Mouse (Mus musculus) MEL (cell line): Measurements from ENCODE around the gene Slc25a23. TPM values are rescaled to one million over a fixed set of nuclear protein-coding genes. Genes with fewer than 3 reads are reported as not detected.

Source experiments
- DNase-seq: peaks from one replicate; pipeline ENCODE4 v3.0.0; 2011; ENCODE audit warnings: low read depth, low spot score
- H3K27ac ChIP-seq: 2 replicates; pipeline ENCODE4 v1.5.1; 2012; ENCODE audit warnings: low read depth, mild to moderate bottlenecking, control low read depth, low read length, moderate library complexity; ENCODE audit not compliant: control insufficient read depth
- H3K27me3 ChIP-seq, 2 experiments: fragments of 150-350 bp in 1 of 2; sonication (generic) in 1 of 2; 2 replicates each; pipeline ENCODE4 v1.6.1; 2012; ENCODE audit warnings: low read length in 2 of 2, mild to moderate bottlenecking in 2 of 2, improper control_type of control experiment in 1 of 2, moderate library complexity in 1 of 2; ENCODE audit not compliant: insufficient read depth in 2 of 2, control insufficient read depth in 1 of 2
- H3K36me3 ChIP-seq, 2 experiments: 2 replicates each; pipeline ENCODE4 v1.6.1; 2012 to 2014; ENCODE audit warnings: low read length in 2 of 2, improper control_type of control experiment in 1 of 2, inconsistent platforms in 1 of 2, mild to moderate bottlenecking in 1 of 2; ENCODE audit not compliant: insufficient read depth in 2 of 2, control insufficient read depth in 1 of 2
- H3K4me1 ChIP-seq, 2 experiments: fragments of 150-350 bp in 1 of 2; sonication (generic) in 1 of 2; 2 replicates each; pipeline ENCODE4 v1.6.1; 2012; ENCODE audit warnings: low read length in 2 of 2, improper control_type of control experiment in 1 of 2, mild to moderate bottlenecking in 1 of 2; ENCODE audit not compliant: insufficient read depth in 2 of 2, control insufficient read depth in 1 of 2
- H3K4me3 ChIP-seq, 2 experiments: fragments of 150-350 bp in 1 of 2; sonication (generic) in 1 of 2; 2 replicates each; pipeline ENCODE4 v1.5.1; 2012; ENCODE audit warnings: low read depth in 2 of 2, low read length in 2 of 2, mild to moderate bottlenecking in 2 of 2, moderate library complexity in 2 of 2, control low read depth in 1 of 2, improper control_type of control experiment in 1 of 2; ENCODE audit not compliant: control insufficient read depth in 1 of 2, insufficient read depth in 1 of 2
- H3K79me2 ChIP-seq: 2 replicates; pipeline ENCODE4 v1.6.1; 2012; ENCODE audit warnings: mild to moderate bottlenecking, low read length, moderate library complexity; ENCODE audit not compliant: control insufficient read depth, poor library complexity, insufficient read depth
- H3K9ac ChIP-seq: 2 replicates; pipeline ENCODE4 v1.6.1; 2012; ENCODE audit warnings: low read depth, mild to moderate bottlenecking, control low read depth, low read length, moderate library complexity; ENCODE audit not compliant: control insufficient read depth, poor library complexity, severe bottlenecking
- H3K9me3 ChIP-seq: fragments of 150-350 bp; sonication (generic); replicated peaks from 2 replicates; pipeline ENCODE4 v1.6.1; 2012; ENCODE audit warnings: mild to moderate bottlenecking, low read length, improper control_type of control experiment, moderate library complexity; ENCODE audit not compliant: insufficient read depth
- BHLHE40 ChIP-seq: IDR thresholded peaks from 2 replicates; pipeline ENCODE4 v1.6.1; 2012; ENCODE audit warnings: low read depth, mild to moderate bottlenecking, inconsistent platforms, low read length, improper control_type of control experiment, borderline replicate concordance
- CHD2 ChIP-seq: IDR thresholded peaks from 2 replicates; pipeline ENCODE4 v1.6.1; 2011; ENCODE audit warnings: low read length, improper control_type of control experiment
- E2F4 ChIP-seq: IDR thresholded peaks from 2 replicates; pipeline ENCODE4 v1.6.1; 2011; ENCODE audit warnings: low read depth, low read length, improper control_type of control experiment, borderline replicate concordance
- ELF1 ChIP-seq: IDR thresholded peaks from 2 replicates; pipeline ENCODE4 v1.6.1; 2014; ENCODE audit warnings: low read depth, mild to moderate bottlenecking, inconsistent platforms, low read length, improper control_type of control experiment, moderate library complexity
- EP300 ChIP-seq, 2 experiments: IDR thresholded peaks; 2 replicates each; pipeline ENCODE4 v1.6.1; 2011; ENCODE audit warnings: improper control_type of control experiment in 2 of 2, low read length in 2 of 2, low read depth in 1 of 2, mild to moderate bottlenecking in 1 of 2
- ETS1 ChIP-seq: IDR thresholded peaks from 2 replicates; pipeline ENCODE4 v1.6.1; 2012; ENCODE audit warnings: low read depth, mild to moderate bottlenecking, inconsistent platforms, low read length, improper control_type of control experiment, moderate library complexity
- GABPA ChIP-seq: IDR thresholded peaks from 2 replicates; pipeline ENCODE4 v1.6.1; 2012; ENCODE audit warnings: low read depth, mild to moderate bottlenecking, inconsistent platforms, low read length, improper control_type of control experiment, moderate library complexity
- GATA1 ChIP-seq: IDR thresholded peaks from 2 replicates; pipeline ENCODE4 v1.6.1; 2011; ENCODE audit warnings: low read depth, low read length, improper control_type of control experiment
- JUND ChIP-seq: IDR thresholded peaks from 2 replicates; pipeline ENCODE4 v1.6.1; 2011; ENCODE audit warnings: low read depth, mild to moderate bottlenecking, improper control_type of control experiment, low read length
- MAX ChIP-seq: IDR thresholded peaks from 2 replicates; pipeline ENCODE4 v1.6.1; 2011; ENCODE audit warnings: low read length, improper control_type of control experiment
- MAZ ChIP-seq: IDR thresholded peaks from 2 replicates; pipeline ENCODE4 v1.6.1; 2012; ENCODE audit warnings: low read depth, mild to moderate bottlenecking, inconsistent platforms, low read length, improper control_type of control experiment
- MEF2A ChIP-seq: IDR thresholded peaks from 2 replicates; pipeline ENCODE4 v1.6.1; 2014; ENCODE audit warnings: low read depth, mild to moderate bottlenecking, inconsistent platforms, low read length, improper control_type of control experiment; ENCODE audit not compliant: poor library complexity, insufficient replicate concordance, severe bottlenecking; ENCODE audit errors: extremely low read depth
- MYB ChIP-seq: IDR thresholded peaks from 2 replicates; pipeline ENCODE4 v1.6.1; 2011; ENCODE audit warnings: mild to moderate bottlenecking, low read depth, low read length, improper control_type of control experiment
- NELFE ChIP-seq: IDR thresholded peaks from 2 replicates; pipeline ENCODE4 v1.6.1; 2011; ENCODE audit warnings: low read depth, low read length, improper control_type of control experiment
- POLR2A ChIP-seq, 2 experiments: IDR thresholded peaks; 2 replicates each; pipeline ENCODE4 v1.6.1; 2011 to 2012; ENCODE audit warnings: low read length in 2 of 2, mild to moderate bottlenecking in 2 of 2, control low read depth in 1 of 2, improper control_type of control experiment in 1 of 2, low read depth in 1 of 2, moderate library complexity in 1 of 2; ENCODE audit not compliant: control insufficient read depth in 1 of 2, insufficient read depth in 1 of 2, poor library complexity in 1 of 2
- POLR2AphosphoS2 ChIP-seq: IDR thresholded peaks from 2 replicates; pipeline ENCODE4 v1.6.1; 2011; ENCODE audit warnings: low read length, improper control_type of control experiment
- RAD21 ChIP-seq: IDR thresholded peaks from 2 replicates; pipeline ENCODE4 v1.6.1; 2011; ENCODE audit warnings: mild to moderate bottlenecking, low read depth, low read length, improper control_type of control experiment
- RCOR1 ChIP-seq: IDR thresholded peaks from 2 replicates; pipeline ENCODE4 v1.6.1; 2012; ENCODE audit warnings: low read depth, mild to moderate bottlenecking, inconsistent platforms, low read length, improper control_type of control experiment
- TAL1 ChIP-seq: IDR thresholded peaks from 2 replicates; pipeline ENCODE4 v1.6.1; 2012; ENCODE audit warnings: mild to moderate bottlenecking, inconsistent platforms, low read length, moderate library complexity, mixed read lengths
- TCF12 ChIP-seq: IDR thresholded peaks from 2 replicates; pipeline ENCODE4 v1.6.1; 2014; ENCODE audit warnings: low read depth, mild to moderate bottlenecking, inconsistent platforms, low read length, improper control_type of control experiment, moderate library complexity
- UBTF ChIP-seq: IDR thresholded peaks from 2 replicates; pipeline ENCODE4 v1.6.1; 2012; ENCODE audit warnings: low read depth, mild to moderate bottlenecking, inconsistent platforms, low read length, improper control_type of control experiment, moderate library complexity, borderline replicate concordance; ENCODE audit not compliant: insufficient read depth
- USF1 ChIP-seq: IDR thresholded peaks from 2 replicates; pipeline ENCODE4 v1.6.1; 2014; ENCODE audit warnings: low read depth, mild to moderate bottlenecking, inconsistent platforms, low read length, improper control_type of control experiment, moderate library complexity
- USF2 ChIP-seq, 2 experiments: IDR thresholded peaks; 2 replicates each; pipeline ENCODE4 v1.6.1; 2011 to 2012; ENCODE audit warnings: improper control_type of control experiment in 2 of 2, low read length in 2 of 2, borderline replicate concordance in 1 of 2, inconsistent platforms in 1 of 2, low read depth in 1 of 2, mild to moderate bottlenecking in 1 of 2; ENCODE audit not compliant: insufficient read depth in 1 of 2
- ZC3H11A ChIP-seq: IDR thresholded peaks from 2 replicates; pipeline ENCODE4 v1.6.1; 2012; ENCODE audit warnings: low read depth, mild to moderate bottlenecking, inconsistent platforms, low read length, improper control_type of control experiment
- ZKSCAN1 ChIP-seq: IDR thresholded peaks from 2 replicates; pipeline ENCODE4 v1.6.1; 2012; ENCODE audit warnings: low read depth, mild to moderate bottlenecking, inconsistent platforms, low read length, improper control_type of control experiment, moderate library complexity
- ZMIZ1 ChIP-seq: IDR thresholded peaks from 2 replicates; pipeline ENCODE4 v1.6.1; 2012; ENCODE audit warnings: low read depth, mild to moderate bottlenecking, inconsistent platforms, low read length, improper control_type of control experiment, moderate library complexity
- polyA plus RNA-seq, 2 experiments: library from polyadenylated mRNA; stranded (reverse) in 1 of 2; unstranded in 1 of 2; fragments of >175 nt in 1 of 2; fragments of >200 nt in 1 of 2; gene quantifications; 2 replicates each; pipeline versions ENCODE4 v1.2.1 to v1.2.4; 2012; ENCODE audit warnings: low replicate concordance in 2 of 2, low read depth in 1 of 2; ENCODE audit not compliant: insufficient read length in 2 of 2, insufficient read depth in 1 of 2, missing spikeins in 1 of 2
- total RNA-seq: library from RNA; depleted of rRNA; stranded (reverse); fragments of 300-350 nt; gene quantifications from 2 replicates; pipeline ENCODE4 v1.2.3, GENCODE M21; 2012

Gene Slc25a23
- total and polyA plus RNA-seq, 3 experiments, result 4.9 to 60.8 TPM; not detected in 1

DNA sequence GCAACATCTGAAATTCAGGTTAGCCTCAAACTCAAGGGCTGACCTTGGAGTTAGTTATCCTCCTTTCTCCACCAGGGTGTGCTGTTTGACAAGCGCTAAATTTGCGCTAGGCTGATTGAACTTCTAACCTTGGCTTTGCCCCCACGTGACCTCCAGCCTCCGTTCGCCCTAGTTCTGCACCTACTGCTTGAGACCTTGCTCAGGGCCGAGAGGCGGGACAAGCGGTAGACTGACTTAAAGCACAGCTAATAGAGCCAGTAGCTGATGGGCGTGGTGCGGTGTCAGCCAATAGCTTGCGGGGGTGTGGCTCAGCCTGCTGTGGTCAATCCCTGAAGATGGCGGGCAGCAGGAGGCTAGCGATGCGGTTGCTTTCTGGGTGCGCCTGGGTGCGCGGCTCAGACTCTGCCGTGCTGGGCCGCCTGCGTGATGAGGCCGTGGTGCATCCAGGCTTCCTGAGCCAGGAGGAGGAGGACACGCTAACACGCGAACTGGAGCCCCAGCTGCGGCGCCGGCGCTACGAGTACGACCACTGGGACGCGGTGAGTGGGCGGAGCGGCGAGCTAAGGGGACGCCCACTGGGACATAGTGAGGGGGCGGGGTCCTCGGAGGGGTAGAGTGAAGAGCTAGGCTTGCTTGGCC, 62.5 kb downstream of the Slc25a23 start, which contains the start of gene Alkbh7 (continued):
- TF ChIP-seq RAD21 (peak; percentile 89), MEF2A (no peak), ZC3H11A (peak; percentile 72), ELF1 (no peak), NELFE (peak; percentile 51; the same call in 1 of the 2 replicates), USF2 (IDR thresholded peaks at IDR 0.05; ENCODE audit: borderline replicate concordance in 1 of 2, insufficient read depth in 1 of 2, low read depth in 1 of 2, low read length in 2 of 2) (peak; percentile 81 to 95), USF1 (peak; percentile 100), MAZ (peak; percentile 51; the same call in 1 of the 2 replicates), GABPA (no peak), BHLHE40 (peak; percentile 72; the same call in 1 of the 2 replicates), POLR2AphosphoS2 (peak; percentile 96)

DNA sequence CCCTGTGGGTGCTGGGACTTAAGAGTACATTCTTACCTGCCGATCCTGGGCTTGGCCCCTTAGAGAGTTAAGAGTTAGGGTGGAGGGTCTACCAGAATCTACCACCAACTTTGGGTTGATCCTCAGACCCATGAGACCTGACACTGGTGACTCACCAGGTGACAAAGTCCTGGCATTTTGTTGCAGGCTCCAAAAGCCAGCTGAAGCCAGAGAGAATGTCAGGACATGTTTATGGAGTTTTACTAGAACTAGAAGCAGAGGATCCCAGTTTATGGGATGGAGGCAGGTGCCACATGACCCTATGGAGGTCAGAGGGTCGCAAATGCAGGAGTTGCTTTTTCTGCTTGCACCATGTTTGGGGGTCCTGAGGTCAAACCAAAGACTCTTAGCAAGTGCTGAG, 63.2 kb downstream of the Slc25a23 start:
- no peaks in the 10 kb centered on the region for H3K27me3 ChIP-seq
- no peaks in the 10 kb centered on the region for H3K9me3 ChIP-seq
- H3K4me3 ChIP-seq, result no peak overlapping the region
- no peak for DNase-seq
- peak overlapping the region; percentile 2; the same call in 1 of the 2 replicates for H3K27ac ChIP-seq
- peaks cover 5% of the 10 kb centered on the region for H3K79me2 ChIP-seq
- peaks cover 2 to 3% of the 10 kb centered on the region in 2 experiments; a peak in 3 of 4 replicates for H3K36me3 ChIP-seq
- peaks cover 0 to 11% of the 10 kb centered on the region in 2 experiments; a peak in 2 of 4 replicates for H3K4me1 ChIP-seq
- peak overlapping the region; percentile 30 for H3K9ac ChIP-seq
- TF ChIP-seq USF1, result no peak
- no peak for TF ChIP-seq TCF12
- no peak for TF ChIP-seq BHLHE40
- no peak for TF ChIP-seq UBTF
- TF ChIP-seq GATA1, result no peak
- TF ChIP-seq MYB, result no peak
- TF ChIP-seq POLR2A (IDR thresholded peaks at IDR 0.05; ENCODE audit: control insufficient read depth in 1 of 2, insufficient read depth in 1 of 2, low read depth in 1 of 2, low read length in 2 of 2, poor library complexity in 1 of 2), result no peak
- TF ChIP-seq ETS1, result no peak
- TF ChIP-seq RCOR1, result no peak
- TF ChIP-seq POLR2AphosphoS2, result no peak
- no peak for TF ChIP-seq MEF2A
- no peak for TF ChIP-seq ZKSCAN1
- no peak for TF ChIP-seq E2F4
- TF ChIP-seq GABPA, result no peak
- no peak for TF ChIP-seq CHD2
- no peak for TF ChIP-seq MAX
- no peak for TF ChIP-seq TAL1
- no peak for TF ChIP-seq ZMIZ1
- TF ChIP-seq EP300 (IDR thresholded peaks at IDR 0.05; ENCODE audit: low read depth in 1 of 2, low read length in 2 of 2), result no peak
- TF ChIP-seq JUND, result no peak
